In the genomic region with DNA sequence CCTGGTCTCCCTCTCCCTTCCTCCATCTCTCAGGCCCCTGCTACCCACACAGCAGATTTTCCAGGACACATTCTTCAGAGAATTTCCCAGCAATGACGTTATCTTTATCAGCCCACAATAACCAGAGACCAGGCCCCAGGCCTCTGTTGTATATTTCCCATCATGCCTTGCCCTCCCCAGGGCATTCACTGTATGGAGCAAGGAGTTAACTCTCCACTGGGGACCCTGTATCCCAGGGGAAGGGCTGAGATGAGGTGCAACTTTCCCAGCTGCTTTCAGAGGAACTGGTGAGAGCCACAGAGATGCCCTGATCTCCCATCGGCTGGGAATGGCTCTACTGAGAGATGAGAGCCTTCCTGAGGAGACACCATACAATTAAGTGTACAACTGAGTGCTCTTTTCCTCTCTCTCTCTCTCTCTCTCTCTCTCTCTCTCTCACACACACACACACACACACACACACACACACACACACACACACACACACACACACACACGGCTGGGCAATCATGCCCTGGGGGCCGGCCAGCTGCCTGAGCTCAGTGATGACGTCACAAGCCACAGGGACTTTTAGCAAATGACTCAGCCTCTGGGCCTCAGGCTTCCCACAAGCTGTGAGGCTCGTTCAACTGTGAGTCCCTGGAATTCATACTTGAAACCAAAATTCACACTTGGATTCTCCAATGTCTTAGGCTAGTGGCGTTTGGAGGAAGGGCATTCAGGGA, we compare ENCODE assay signal across 8 mouse cellular contexts. TPM values are rescaled to one million over a fixed set of nuclear protein-coding genes. Genes with fewer than 3 reads are reported as not detected.
DNase-seq lines count a peak whose midpoint lies in the region; ATAC-seq lines count a peak whose summit lies in the region.

No protein-coding gene starts in this region.

- no peak for DNase-seq in frontal cortex, postnatal 36 days (ENCODE audit: low spot score in 2 of 2)
- peak; percentile 98 for DNase-seq in 3T3-L1 (ENCODE audit: low read depth, low spot score)
- DNase-seq in adrenal gland, adult 2 months: peak; percentile 88
- peak; percentile 65 for DNase-seq in gastrocnemius, postnatal 10 days
- peak; percentile 41 to 71 for DNase-seq in left cerebral cortex, postnatal 14 days (ENCODE audit: low spot score in 2 of 2)
- peak; percentile 38 to 66 for DNase-seq in monocyte, adult 2 months (ENCODE audit: low read depth in 1 of 2, low spot score in 2 of 2)
- no peak for DNase-seq in layer of hippocampus, postnatal 14 days (ENCODE audit: low spot score in 2 of 2)

- peak; percentile 50; the same call in 1 of the 2 replicates for ATAC-seq in frontal cortex, adult (ENCODE audit: low TSS enrichment)

- intact Hi-C loops in left cerebral cortex, postnatal 14 days (cut with DNase I): loop anchor here (5.0 to 10.0 kb wide), 2 partner anchors 132 to 305 kb away; no protein-coding TSS in a partner anchor

RNA-seq across cellular contexts. Expression of a gene that starts 18.6 kb away (rescaled TPM):
- total RNA-seq in adrenal gland, adult 2 months (2021): 1 to 10 TPM in 1 of 2 experiments, under 1 TPM in 1; 0.59 to 3.3 TPM
- 3.5 and 4.7 TPM in 2 replicates for polyA plus RNA-seq in adrenal gland, adult 2 months (2012; rRNA removed)
- total RNA-seq in gastrocnemius, postnatal 10 days (2021): under 1 TPM in 1 of 2 experiments, not detected in 1; 0.38 TPM
- total RNA-seq in left cerebral cortex, postnatal 14 days (2021): not detected
- total RNA-seq in layer of hippocampus, postnatal 14 days (2021): not detected

RNA-seq across cellular contexts. Expression of a gene that starts 21.5 kb away (rescaled TPM):
- total RNA-seq in adrenal gland, adult 2 months (2021): 100 to 1,000 TPM in 1 of 2 experiments, 10 to 100 TPM in 1; 81.6 to 102 TPM
- polyA plus RNA-seq in adrenal gland, adult 2 months (2012; rRNA removed): 344 and 374 TPM in 2 replicates
- 10 to 100 TPM; 48.7 to 62.2 TPM for total RNA-seq in gastrocnemius, postnatal 10 days (2021)
- 100 to 1,000 TPM; 288 to 291 TPM for total RNA-seq in left cerebral cortex, postnatal 14 days (2021)
- 100 to 1,000 TPM; 254 to 262 TPM for total RNA-seq in layer of hippocampus, postnatal 14 days (2021)

RNA-seq across cellular contexts. Expression of a gene that starts 43.6 kb away (rescaled TPM):
- total RNA-seq in adrenal gland, adult 2 months (2021): 10 to 100 TPM; 59.0 to 63.2 TPM
- polyA plus RNA-seq in adrenal gland, adult 2 months (2012; rRNA removed): 342 and 389 TPM in 2 replicates
- total RNA-seq in gastrocnemius, postnatal 10 days (2021): 10 to 100 TPM; 34.6 to 40.5 TPM
- 10 to 100 TPM; 39.0 to 47.2 TPM for total RNA-seq in left cerebral cortex, postnatal 14 days (2021)
- 10 to 100 TPM; 39.5 to 41.9 TPM for total RNA-seq in layer of hippocampus, postnatal 14 days (2021)

RNA-seq across cellular contexts. Expression of a gene that starts 44.1 kb away (rescaled TPM):
- 100 to 1,000 TPM; 218 to 366 TPM for total RNA-seq in adrenal gland, adult 2 months (2021)
- 391 and 410 TPM in 2 replicates for polyA plus RNA-seq in adrenal gland, adult 2 months (2012; rRNA removed)
- total RNA-seq in gastrocnemius, postnatal 10 days (2021): 10 to 100 TPM; 18.0 to 23.3 TPM
- 10 to 100 TPM; 30.8 to 39.2 TPM for total RNA-seq in left cerebral cortex, postnatal 14 days (2021)
- total RNA-seq in layer of hippocampus, postnatal 14 days (2021): 10 to 100 TPM; 35.4 to 45.6 TPM

RNA-seq across cellular contexts. Expression of a gene that starts 45.2 kb away (rescaled TPM):
- 1 to 10 TPM; 1.3 to 1.5 TPM for total RNA-seq in adrenal gland, adult 2 months (2021)
- polyA plus RNA-seq in adrenal gland, adult 2 months (2012; rRNA removed): 3.8 and 4.9 TPM in 2 replicates
- under 1 TPM in 1 of 2 experiments, not detected in 1; 0.18 TPM for total RNA-seq in gastrocnemius, postnatal 10 days (2021)
- under 1 TPM in 1 of 2 experiments, not detected in 1; 0.11 TPM for total RNA-seq in left cerebral cortex, postnatal 14 days (2021)
- total RNA-seq in layer of hippocampus, postnatal 14 days (2021): under 1 TPM; 0.07 to 0.12 TPM

Comparison
In these comparisons a context has a peak if more than half of its experiments do, and no peak if none do; other contexts are left out.
1. DNase-seq: peak in 3T3-L1 (single experiment), adrenal gland, adult 2 months (single experiment), gastrocnemius, postnatal 10 days (single experiment), left cerebral cortex, postnatal 14 days (2 of 2) and monocyte, adult 2 months (2 of 2); none in frontal cortex, postnatal 36 days (0 of 2) and layer of hippocampus, postnatal 14 days (0 of 2).